Mouse (Mus musculus): Measurements from ENCODE around the gene Zfp282. TPM values are rescaled to one million over a fixed set of nuclear protein-coding genes. Genes with fewer than 3 reads are reported as not detected.

Zfp282 gene
- 13.8 and 15.0 TPM in 2 replicates for polyA plus RNA-seq (2012; rRNA removed)

DNA sequence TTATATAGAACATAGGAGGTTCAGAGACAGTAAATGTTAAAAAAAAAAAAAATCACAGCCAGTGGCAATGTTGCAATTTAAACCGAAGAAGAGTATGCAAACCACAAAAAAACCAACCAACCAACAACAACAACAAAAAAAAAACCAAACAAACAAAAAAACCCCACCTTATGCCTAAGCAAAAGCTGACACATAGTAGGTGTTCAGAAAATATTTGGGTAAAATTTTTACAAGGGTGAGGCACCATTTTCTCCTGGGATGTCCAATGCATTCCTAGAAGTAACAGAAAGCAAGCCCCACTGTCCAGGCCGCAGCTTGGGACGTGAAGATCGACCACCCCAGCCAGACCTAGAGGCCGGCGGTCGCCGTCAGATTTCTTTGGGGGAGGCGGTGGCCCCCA is at the start of gene Zfp282:
Gene Zfp282 (plus strand): TSS at position 147 of the 400 bp plus-strand sequence.
- no peak for DNase-seq
- 3% methylated on average over 9 of the region's 9 CpGs for WGBS
- peak within 1 kb of the TSS; percentile 53; the same call in 1 of the 2 replicates for H3K27ac ChIP-seq (ENCODE audit: control insufficient read depth, insufficient read depth, low read length)
- no peaks in the 10 kb centered on the region for H3K36me3 ChIP-seq (ENCODE audit: control insufficient read depth, insufficient read depth, low read length)
- no peak for TF ChIP-seq POLR2A (IDR thresholded peaks at IDR 0.05; ENCODE audit: control insufficient read depth, extremely low read depth, insufficient read depth, low read length, poor library complexity)
- no peak for TF ChIP-seq CTCF (IDR thresholded peaks at IDR 0.05; ENCODE audit: borderline replicate concordance, control insufficient read depth, extremely low read depth, insufficient read depth, low read length, poor library complexity)
- peak within 1 kb of the TSS; percentile 100 for H3K4me3 ChIP-seq (ENCODE audit: control insufficient read depth, insufficient read depth, low read length)
- H3K27me3 ChIP-seq (ENCODE audit: control insufficient read depth, insufficient read depth, low read length), result no peaks in the 10 kb centered on the region
- H3K4me1 ChIP-seq (replicated peaks; ENCODE audit: control insufficient read depth, insufficient read depth, low read length), result peaks cover 11% of the 10 kb centered on the region

DNA sequence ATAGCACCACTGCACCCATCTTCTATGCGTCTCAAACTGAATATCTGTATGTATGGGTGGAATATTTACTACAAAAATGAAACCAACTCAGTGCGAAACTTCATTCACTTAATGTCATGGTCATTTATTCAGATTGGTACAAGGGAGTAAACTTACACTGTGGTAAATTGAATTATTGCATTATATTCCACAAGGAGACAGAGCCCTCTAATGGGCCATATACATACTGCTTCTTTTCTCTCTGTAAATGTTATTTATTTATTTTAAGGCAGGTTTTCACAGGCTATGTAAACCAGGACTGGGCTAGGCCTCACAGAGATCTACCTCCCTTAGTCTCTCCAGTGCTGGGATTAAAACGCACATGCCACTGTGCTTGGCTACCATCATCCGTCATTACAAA is 49.5 kb upstream of the Zfp282 start:
- 98% methylated on average over 4 of the region's 4 CpGs for WGBS
- Histone ChIP-seq H3K4me3 (ENCODE audit: control insufficient read depth, insufficient read depth, low read length) (no peak overlapping the region), H3K27me3 (ENCODE audit: control insufficient read depth, insufficient read depth, low read length) (no peaks in the 10 kb centered on the region), H3K36me3 (ENCODE audit: control insufficient read depth, insufficient read depth, low read length) (no peaks in the 10 kb centered on the region), H3K4me1 (replicated peaks; ENCODE audit: control insufficient read depth, insufficient read depth, low read length) (peaks cover 3% of the 10 kb centered on the region; the same call in 1 of the 2 replicates), H3K27ac (ENCODE audit: control insufficient read depth, insufficient read depth, low read length) (no peak overlapping the region)
- no peak for TF ChIP-seq POLR2A (IDR thresholded peaks at IDR 0.05; ENCODE audit: control insufficient read depth, extremely low read depth, insufficient read depth, low read length, poor library complexity)
- no peak for TF ChIP-seq CTCF (IDR thresholded peaks at IDR 0.05; ENCODE audit: borderline replicate concordance, control insufficient read depth, extremely low read depth, insufficient read depth, low read length, poor library complexity)
- DNase-seq, result no peak

DNA sequence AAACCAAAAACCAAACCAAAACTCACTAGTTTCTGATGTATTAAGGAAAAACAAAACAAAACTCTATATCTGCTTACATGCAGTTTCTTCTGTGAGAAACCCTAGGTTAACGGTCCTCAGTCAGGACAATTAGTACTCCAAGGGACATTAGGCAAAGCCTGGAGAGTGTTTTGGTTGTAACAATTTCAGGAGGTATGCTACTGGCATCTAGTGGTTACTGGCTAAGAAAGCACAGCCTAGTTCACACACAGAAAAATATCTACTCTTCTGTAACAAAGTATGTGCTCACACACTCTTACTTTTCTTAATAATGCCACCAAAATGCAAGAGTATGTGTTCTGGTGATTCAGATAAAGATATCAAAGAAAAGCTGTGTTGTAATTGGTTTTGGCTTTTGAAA is 48.1 kb upstream of the Zfp282 start:
- H3K4me1 ChIP-seq (replicated peaks; ENCODE audit: control insufficient read depth, insufficient read depth, low read length), result peaks cover 3% of the 10 kb centered on the region; the same call in 1 of the 2 replicates
- H3K4me3 ChIP-seq (ENCODE audit: control insufficient read depth, insufficient read depth, low read length), result no peak overlapping the region
- no peaks in the 10 kb centered on the region for H3K36me3 ChIP-seq (ENCODE audit: control insufficient read depth, insufficient read depth, low read length)
- 74% methylated on average over 1 of the region's 1 CpGs for WGBS
- TF ChIP-seq POLR2A (IDR thresholded peaks at IDR 0.05; ENCODE audit: control insufficient read depth, extremely low read depth, insufficient read depth, low read length, poor library complexity) (no peak), CTCF (IDR thresholded peaks at IDR 0.05; ENCODE audit: borderline replicate concordance, control insufficient read depth, extremely low read depth, insufficient read depth, low read length, poor library complexity) (no peak)
- DNase-seq, result peak; percentile 18
- H3K27ac ChIP-seq (ENCODE audit: control insufficient read depth, insufficient read depth, low read length), result no peak overlapping the region
- no peaks in the 10 kb centered on the region for H3K27me3 ChIP-seq (ENCODE audit: control insufficient read depth, insufficient read depth, low read length)

DNA sequence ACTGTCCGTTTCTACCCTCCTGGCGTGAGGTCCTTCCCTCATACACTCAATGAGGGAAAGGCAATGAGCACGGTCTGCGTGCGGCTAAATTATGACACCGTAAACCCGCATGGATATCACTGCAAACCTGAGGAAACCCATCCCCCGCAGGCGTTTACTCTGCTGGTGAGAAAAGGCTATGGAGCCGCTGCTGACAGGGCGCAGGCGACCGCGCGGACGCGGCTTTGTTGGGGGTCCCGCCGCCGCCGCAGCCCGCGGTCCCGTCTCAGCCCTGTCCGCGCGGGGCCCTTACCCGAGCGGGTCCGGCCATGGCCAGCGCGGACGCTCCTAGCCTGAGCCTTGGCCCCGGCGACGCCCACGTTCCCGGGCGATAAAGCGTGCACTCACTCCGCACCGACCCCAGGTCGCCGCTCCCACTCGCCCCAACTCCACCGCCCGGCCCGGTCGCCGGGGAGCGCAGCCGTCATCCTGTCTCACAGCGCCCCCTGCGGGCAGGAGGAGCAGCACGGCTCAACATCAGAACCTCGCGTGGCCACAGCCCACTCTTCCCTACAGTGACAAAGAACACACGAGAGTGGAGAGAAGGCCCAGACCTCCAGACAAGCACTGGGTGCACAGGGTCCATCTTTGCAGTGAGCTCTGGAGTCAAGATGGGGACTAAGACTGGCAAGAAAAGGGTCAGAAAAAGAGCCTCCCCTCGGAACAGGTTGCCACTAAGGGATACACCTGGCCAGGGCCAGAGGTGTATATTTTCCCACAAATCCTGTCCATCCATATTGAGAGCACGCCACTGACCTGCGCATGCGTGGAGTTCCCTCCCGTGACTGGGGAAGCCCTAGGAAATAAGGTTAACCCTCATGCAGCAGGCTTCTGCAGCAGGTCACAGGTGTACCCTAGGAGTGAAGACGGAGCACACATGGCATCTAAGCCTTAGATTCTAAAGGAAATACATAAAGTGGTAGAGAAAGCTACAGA is 46.6 kb upstream of the Zfp282 start, which contains the start of gene Zfp786:
Gene Zfp786 (minus strand): TSS at position 764 of the 975 bp plus-strand sequence.
- H3K27ac ChIP-seq (ENCODE audit: control insufficient read depth, insufficient read depth, low read length), result no peak within 1 kb of the TSS
- peak; percentile 93 for DNase-seq

DNA sequence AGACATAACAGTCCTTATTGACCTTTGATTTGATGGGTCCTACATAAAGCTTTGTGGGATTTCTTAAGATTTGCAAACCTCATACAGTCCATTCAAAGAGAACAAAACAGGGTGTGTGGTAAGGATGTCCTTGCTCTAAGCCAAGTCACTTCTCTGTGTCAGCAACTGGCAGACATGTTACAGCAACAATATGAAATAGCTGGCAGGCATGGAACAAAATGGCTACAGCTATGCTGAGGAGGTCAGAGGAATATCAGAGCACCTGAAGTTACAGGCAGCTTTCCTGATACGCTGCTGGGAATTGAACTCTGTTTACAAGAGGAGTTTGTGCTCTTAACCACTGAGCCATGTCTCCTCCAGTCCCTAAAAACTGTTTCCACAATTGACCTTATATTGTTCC is 44.8 kb upstream of the Zfp282 start:
- no peak for TF ChIP-seq POLR2A (IDR thresholded peaks at IDR 0.05; ENCODE audit: control insufficient read depth, extremely low read depth, insufficient read depth, low read length, poor library complexity)
- no peak for TF ChIP-seq CTCF (IDR thresholded peaks at IDR 0.05; ENCODE audit: borderline replicate concordance, control insufficient read depth, extremely low read depth, insufficient read depth, low read length, poor library complexity)
- no peaks in the 10 kb centered on the region for H3K27me3 ChIP-seq (ENCODE audit: control insufficient read depth, insufficient read depth, low read length)
- no peak overlapping the region for H3K27ac ChIP-seq (ENCODE audit: control insufficient read depth, insufficient read depth, low read length)
- no peak for DNase-seq
- no peak overlapping the region for H3K4me3 ChIP-seq (ENCODE audit: control insufficient read depth, insufficient read depth, low read length)
- 92% methylated on average over 1 of the region's 1 CpGs for WGBS
- no peaks in the 10 kb centered on the region for H3K36me3 ChIP-seq (ENCODE audit: control insufficient read depth, insufficient read depth, low read length)
- H3K4me1 ChIP-seq (replicated peaks; ENCODE audit: control insufficient read depth, insufficient read depth, low read length), result peaks cover 3% of the 10 kb centered on the region; the same call in 1 of the 2 replicates

More for the DNA sequence above, 46.6 kb upstream of the Zfp282 start, which contains the start of gene Zfp786:
- H3K27me3 ChIP-seq (ENCODE audit: control insufficient read depth, insufficient read depth, low read length), result no peaks in the 10 kb centered on the region
- WGBS, result 3% methylated on average over 64 of the region's 64 CpGs
- no peaks in the 10 kb centered on the region for H3K36me3 ChIP-seq (ENCODE audit: control insufficient read depth, insufficient read depth, low read length)
- H3K4me1 ChIP-seq (replicated peaks; ENCODE audit: control insufficient read depth, insufficient read depth, low read length), result peaks cover 3% of the 10 kb centered on the region; the same call in 1 of the 2 replicates
- peak within 1 kb of the TSS; percentile 82 for H3K4me3 ChIP-seq (ENCODE audit: control insufficient read depth, insufficient read depth, low read length)
- peak; percentile 98 for TF ChIP-seq CTCF (IDR thresholded peaks at IDR 0.05; ENCODE audit: borderline replicate concordance, control insufficient read depth, extremely low read depth, insufficient read depth, low read length, poor library complexity)
- no peak for TF ChIP-seq POLR2A (IDR thresholded peaks at IDR 0.05; ENCODE audit: control insufficient read depth, extremely low read depth, insufficient read depth, low read length, poor library complexity)

DNA sequence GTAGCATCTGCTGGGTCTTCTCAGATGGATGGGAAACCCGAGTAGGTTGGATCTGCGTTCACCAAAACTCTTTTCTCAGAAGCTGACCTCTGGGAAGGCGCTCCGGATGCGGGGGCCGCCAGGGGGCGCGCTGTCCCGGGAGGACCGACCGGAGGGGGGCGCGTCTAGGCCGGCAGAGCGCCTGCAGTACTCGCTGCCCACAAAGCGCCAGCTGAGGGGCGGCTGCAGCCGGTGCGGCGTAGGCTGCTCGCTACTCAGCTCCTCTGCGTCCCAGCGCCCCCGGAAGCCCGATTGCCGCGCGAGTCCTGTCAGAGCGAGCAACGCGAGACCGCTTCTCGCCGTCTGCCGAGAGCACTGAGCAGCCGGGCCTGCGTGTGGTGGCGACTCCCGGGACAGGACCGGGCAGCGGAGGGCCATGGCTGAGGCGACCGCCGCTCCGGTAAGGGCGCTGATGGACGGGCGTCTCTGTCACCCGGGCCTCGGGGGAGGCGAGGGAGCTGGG is 41.5 kb upstream of the Zfp282 start, which contains the start of gene Zfp398:
Gene Zfp398 (plus strand): TSS at position 180 of the 502 bp plus-strand sequence.
- under 1% methylated on average over 52 of the region's 52 CpGs for WGBS
- TF ChIP-seq POLR2A (IDR thresholded peaks at IDR 0.05; ENCODE audit: control insufficient read depth, extremely low read depth, insufficient read depth, low read length, poor library complexity), result peak; percentile 75
- peak; percentile 98 for TF ChIP-seq CTCF (IDR thresholded peaks at IDR 0.05; ENCODE audit: borderline replicate concordance, control insufficient read depth, extremely low read depth, insufficient read depth, low read length, poor library complexity)
- H3K27ac ChIP-seq (ENCODE audit: control insufficient read depth, insufficient read depth, low read length), result peak within 1 kb of the TSS; percentile 39
- H3K27me3 ChIP-seq (ENCODE audit: control insufficient read depth, insufficient read depth, low read length), result no peaks in the 10 kb centered on the region
- H3K4me1 ChIP-seq (replicated peaks; ENCODE audit: control insufficient read depth, insufficient read depth, low read length), result peaks cover 3% of the 10 kb centered on the region; the same call in 1 of the 2 replicates
- DNase-seq, result peak; percentile 94
- no peaks in the 10 kb centered on the region for H3K36me3 ChIP-seq (ENCODE audit: control insufficient read depth, insufficient read depth, low read length)
- peak within 1 kb of the TSS; percentile 79 for H3K4me3 ChIP-seq (ENCODE audit: control insufficient read depth, insufficient read depth, low read length)
